Mouse (Mus musculus): ENCODE results near the gene Fam129b.
"Not testable (repeated sequence)": the region's sequence is repeated elsewhere in the genome, so short reads cannot be mapped to it uniquely, and the experiment has no call there.

The Fam129b gene

GRCm38 (mm10) chr2:32875675-32876489 is at the start of gene Fam129b:
Gene Fam129b, plus strand, starts transcription at chr2:32876114.
- peak; percentile 90 for DNase-seq (ENCODE audit: low spot score)

DNA sequence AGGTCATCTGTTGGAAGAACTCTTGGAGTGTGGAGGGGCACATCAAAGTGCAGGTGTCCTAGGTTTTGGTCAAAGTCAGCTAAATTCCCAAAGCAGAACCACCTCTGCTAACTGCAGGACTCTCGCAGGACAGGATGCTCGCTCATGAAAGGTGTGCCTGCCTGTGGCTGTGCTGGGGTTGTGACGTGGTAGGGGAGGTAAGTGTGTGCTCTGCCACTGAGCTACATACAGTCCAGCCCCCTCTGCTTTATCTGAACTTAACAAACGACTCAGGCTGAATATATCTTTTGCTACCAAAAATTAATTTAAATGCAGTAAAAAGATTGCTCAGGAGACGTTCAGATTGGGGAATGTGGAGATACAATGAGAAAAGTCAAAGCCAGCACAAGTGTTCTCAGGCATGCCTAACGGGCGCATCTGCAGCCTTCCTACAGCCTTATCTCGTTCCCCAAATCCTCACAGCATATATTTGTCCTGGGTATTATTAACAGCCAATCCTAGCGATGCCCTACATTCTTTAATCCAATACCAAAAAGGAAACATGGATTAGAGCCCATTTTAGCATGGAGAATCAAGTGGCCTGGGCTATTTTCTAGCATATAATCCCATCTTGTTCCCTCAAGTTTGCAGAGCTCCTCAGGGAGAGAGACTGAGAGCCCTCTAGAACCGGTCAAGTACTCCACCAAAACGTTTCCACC is 46.8 kb upstream of the Fam129b start:
- no peak for DNase-seq (ENCODE audit: low spot score)

DNA sequence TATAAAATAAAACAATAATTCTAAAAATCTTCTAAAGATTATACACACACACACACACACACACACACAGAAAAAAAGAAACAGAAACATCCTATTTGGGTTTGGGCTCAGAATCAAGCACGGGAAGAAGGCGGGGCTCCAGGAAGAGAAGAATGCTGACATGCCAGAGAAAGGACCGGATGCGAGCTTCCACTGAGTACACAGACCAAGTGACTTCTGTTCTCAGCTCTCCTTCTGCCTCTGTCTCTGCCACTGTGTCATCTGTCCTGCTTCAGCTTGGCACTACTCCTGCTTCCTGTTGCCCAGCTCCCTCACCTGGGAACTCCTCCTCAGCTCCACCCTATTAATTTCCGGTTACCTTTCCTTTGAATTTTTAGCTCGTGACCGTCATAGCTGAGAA is 41.4 kb upstream of the Fam129b start:
- DNase-seq (ENCODE audit: low spot score), result peak; percentile 75

DNA sequence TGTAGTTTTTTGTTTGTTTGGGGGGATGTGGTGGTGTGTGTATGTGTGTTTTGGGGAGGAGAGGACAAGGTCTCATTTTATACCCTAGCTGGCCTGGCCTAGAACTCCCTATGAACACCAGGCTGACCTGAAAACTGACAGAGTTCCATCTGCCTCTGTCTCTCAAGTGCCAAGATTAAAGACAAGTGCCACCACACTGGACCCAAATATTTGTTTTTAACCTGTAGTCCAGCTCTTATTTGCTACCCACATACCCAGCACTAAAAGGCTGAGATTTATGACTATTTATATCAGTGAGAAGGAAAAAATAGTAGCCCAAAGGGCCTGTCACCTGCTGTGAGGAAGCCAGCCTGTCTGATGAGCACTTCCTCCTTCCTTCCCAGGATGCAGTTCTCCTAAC is 40.3 kb upstream of the Fam129b start:
- no peak for DNase-seq (ENCODE audit: low spot score)

GRCm38 (mm10) chr2:32838147-32838884 is 37.6 kb upstream of the Fam129b start:
- no peak for DNase-seq (ENCODE audit: low spot score)

- no peak for DNase-seq (ENCODE audit: low spot score)
These were observed 36.7 kb upstream of the Fam129b start for GRCm38 (mm10) chr2:32839261-32839660.

DNA sequence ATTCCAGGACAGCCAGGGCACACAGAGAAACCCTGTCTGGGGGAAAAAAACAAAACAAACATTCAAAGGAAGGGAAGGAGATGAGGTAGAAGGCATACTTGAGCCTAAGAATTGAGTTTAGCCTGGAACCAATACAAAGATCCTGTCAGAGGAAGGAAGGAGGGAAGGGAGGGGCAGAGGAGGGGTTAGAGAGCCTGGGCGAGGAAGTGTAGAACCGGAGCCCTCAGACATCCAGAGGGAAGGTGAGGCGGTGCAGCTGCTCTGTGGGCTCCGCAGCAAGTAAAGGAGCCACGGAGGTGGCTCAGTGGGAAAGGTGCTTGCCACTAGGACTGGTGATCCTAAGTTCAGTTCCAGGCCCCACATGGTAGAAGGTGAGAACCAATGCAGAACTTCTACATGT is 34.8 kb upstream of the Fam129b start:
- no peak for DNase-seq (ENCODE audit: low spot score)

DNA sequence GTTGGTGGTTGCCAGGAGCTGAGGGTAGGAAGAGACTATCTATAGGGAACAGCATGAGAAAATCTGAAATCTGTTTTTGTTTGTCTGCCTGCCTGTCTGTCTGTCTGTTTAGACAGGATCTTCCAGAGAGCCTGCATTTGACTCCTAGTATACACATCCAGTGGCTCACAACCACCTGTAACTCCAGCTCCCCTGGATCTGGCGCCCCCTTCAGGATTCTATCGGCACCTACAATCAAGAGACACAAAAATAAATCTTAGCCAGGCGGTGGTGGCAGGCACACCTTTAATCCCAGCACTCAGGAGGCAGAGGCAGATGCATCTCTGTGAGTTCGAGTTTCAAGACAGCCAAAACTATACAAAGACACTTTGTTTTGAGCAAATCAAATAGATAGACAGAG is 33.4 kb upstream of the Fam129b start:
- DNase-seq (ENCODE audit: low spot score), result no peak

DNA sequence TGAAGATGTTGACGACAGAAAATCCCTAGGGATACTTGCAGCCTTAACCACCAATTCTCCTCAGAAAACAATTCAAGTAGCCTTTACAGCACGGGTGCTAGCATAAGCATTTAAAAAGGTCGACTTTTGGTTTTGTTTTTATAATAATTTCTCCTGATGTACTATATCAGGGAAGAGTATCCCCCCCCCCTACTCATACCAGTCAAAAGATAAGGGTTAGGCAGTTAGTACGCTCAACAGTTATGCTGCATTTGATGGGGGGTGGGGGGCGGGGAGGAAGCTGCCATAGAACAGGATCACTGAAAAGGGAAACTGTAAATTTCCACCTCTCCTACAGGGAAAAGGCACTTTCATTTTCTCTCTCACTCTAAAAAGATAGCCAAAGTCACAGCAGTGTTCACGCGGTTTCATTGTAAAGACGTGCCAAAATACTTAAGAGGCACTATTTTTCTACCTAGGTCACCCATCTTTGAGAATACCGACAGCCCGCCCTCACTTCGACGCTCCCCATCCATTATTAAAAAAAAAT is 30.3 kb upstream of the Fam129b start:
- DNase-seq (ENCODE audit: low spot score), result no peak

DNA sequence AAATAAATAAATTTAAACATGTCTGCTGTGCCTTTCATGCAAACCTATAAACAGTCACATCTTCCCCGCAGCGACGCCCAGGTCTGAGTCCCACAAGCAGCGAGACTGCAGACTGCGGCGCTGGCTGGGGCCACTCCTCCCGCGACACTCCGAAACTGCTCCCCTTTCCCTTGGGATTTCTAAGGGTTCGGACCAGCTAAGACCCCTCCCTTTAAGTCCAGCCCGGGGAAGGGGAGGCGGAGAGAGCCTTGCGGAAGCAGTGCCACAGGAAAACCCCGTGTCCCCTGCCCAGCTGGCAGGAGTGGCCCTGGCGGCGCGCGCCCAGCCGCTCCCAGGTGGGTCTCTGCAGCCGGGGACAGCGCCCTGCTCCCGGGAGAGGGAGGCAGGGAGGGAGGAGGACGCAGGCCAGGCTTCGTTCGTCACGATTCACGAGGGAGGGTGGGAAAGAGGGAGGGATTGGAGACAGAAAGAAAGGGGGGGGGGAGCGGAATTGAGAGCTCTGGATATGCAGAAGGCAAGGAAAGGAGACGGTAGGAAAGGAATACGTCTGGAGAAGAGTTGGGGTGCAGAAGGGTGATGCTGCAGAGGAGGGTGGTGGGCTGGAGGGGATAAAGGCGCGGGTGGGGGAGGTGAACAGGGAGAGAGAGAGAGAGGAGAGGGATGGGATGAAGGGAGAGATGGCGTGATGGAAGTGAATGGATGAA is 29.7 kb upstream of the Fam129b start:
- DNase-seq (ENCODE audit: low spot score), result peak; percentile 44

GRCm38 (mm10) chr2:32846805-32847467 is 29.0 kb upstream of the Fam129b start, which contains the start of gene Stxbp1:
Gene Stxbp1, minus strand, starts transcription at chr2:32847245.
- DNase-seq (ENCODE audit: low spot score), result peak; percentile 92

GRCm38 (mm10) chr2:32847468-32847821 is 28.5 kb upstream of the Fam129b start:
- DNase-seq (ENCODE audit: low spot score), result no peak

DNA sequence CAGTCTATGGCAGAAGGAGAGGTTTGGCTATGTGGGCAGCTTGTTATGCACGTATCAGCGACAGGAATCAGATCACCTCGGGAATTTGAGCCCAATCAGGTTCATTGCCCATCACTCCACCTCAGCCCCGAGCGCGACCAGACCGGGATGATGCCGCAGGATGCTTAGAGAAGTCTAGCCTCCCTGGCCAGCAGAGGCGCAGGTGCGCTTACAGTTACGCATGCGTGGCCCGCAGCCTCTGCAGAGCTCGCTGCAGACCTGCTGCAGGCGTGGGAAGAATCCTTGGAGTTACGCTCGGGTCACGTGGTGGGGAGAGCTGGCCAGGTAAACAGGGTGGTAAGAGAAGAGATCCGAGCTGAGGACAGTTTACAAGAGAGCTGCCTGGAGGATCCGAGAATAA is 23.8 kb upstream of the Fam129b start:
- DNase-seq (ENCODE audit: low spot score), result peak; percentile 60

DNA sequence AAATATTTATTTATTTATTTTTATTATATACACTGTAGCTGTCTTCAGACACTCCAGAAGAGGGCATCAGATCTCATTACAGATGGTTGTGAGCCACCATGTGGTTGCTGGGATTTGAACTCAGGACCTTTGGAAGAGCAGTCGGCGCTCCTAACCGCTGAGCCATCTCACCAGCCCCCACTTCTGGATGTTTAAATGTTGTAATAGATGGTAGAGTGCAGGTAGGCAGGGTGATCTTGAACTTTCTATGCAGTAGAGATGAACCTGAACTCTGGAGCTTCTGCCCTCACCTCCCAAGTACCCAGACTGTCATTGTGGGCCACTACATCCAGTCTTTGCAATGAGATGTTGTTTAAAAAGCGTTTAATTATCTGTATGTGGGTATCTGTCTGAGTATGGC is 22.2 kb upstream of the Fam129b start:
- not testable (repeated sequence) for DNase-seq (ENCODE audit: low spot score)

- DNase-seq (ENCODE audit: low spot score), result peak; percentile 90
These were observed 21.7 kb upstream of the Fam129b start for GRCm38 (mm10) chr2:32854206-32854605.

GRCm38 (mm10) chr2:32855046-32855785 is 20.7 kb upstream of the Fam129b start:
- DNase-seq (ENCODE audit: low spot score), result no peak

GRCm38 (mm10) chr2:32855790-32856465 is 20.0 kb upstream of the Fam129b start:
- DNase-seq (ENCODE audit: low spot score), result no peak

DNA sequence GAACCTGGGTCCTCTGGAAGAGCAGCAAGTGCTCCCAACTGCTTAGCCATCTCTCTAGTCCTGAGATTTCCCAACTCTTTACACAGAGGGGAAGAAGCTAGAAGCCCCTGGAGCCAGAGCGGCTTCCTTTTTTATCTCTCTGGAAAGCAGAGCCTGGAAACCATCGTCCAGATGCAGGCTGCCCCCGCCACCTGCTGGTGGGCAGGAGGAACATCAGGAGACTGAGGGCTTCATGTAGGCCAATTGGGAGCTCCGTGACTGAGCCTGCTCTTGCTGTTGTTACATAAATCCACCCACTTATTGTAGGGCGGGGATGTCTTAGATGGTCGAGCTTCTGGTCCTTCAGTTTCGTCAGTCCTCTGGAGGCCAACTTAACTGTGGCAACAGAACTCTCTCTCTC is 18.3 kb upstream of the Fam129b start:
- peak; percentile 90 for DNase-seq (ENCODE audit: low spot score)

DNA sequence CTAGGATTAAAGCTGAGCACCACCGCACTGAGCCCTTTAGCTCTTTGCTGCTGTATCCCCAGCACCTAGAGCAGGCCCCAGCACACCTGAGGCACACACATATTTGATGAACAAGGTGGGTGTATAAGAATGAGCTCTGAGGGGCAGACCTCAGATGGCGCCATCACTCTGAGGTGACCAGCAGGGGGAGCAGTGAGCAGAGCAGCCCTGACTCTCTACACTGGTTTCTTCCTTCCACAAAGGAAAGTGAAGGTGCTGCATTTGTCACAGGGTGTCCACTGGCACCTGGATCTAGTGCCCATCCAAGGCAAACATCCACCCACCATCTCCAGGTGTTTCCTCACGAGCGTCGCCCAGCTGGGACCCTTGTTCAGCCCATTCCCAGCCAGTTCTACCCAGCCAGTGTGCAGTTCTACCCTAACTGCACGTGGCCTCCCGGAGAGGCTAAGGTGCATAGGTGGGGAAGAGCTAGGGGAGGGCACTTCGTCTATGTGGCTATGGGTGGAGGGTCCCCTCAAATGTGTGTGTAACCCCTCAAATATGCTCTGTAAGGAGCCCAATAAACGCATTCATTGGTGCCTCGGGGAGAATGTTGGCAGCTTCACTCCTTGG is 16.8 kb upstream of the Fam129b start:
- no peak for DNase-seq (ENCODE audit: low spot score)

- DNase-seq (ENCODE audit: low spot score), result no peak
These were observed 16.3 kb upstream of the Fam129b start for GRCm38 (mm10) chr2:32859622-32860012.
